Mouse (Mus musculus): ENCODE measurements around the gene Gpalpp1. TPM values are rescaled to one million over a fixed set of nuclear protein-coding genes. Genes with fewer than 3 reads are reported as not detected.
A peak's percentile ranks its signal among the peaks of the same experiment; 100 is the strongest.

Gpalpp1 gene
- total RNA-seq, 2 experiments from 2014 or later, result 23.4 to 23.9 TPM

- DNase-seq (ENCODE audit: low spot score in 2 of 2), result no peak
Measured at GRCm38 (mm10) chr14:76118963-76119362, 8.4 kb upstream of the Gpalpp1 start.

GRCm38 (mm10) chr14:76115744-76116143, 5.2 kb upstream of the Gpalpp1 start:
- no peak for DNase-seq (ENCODE audit: low spot score in 2 of 2)

DNA sequence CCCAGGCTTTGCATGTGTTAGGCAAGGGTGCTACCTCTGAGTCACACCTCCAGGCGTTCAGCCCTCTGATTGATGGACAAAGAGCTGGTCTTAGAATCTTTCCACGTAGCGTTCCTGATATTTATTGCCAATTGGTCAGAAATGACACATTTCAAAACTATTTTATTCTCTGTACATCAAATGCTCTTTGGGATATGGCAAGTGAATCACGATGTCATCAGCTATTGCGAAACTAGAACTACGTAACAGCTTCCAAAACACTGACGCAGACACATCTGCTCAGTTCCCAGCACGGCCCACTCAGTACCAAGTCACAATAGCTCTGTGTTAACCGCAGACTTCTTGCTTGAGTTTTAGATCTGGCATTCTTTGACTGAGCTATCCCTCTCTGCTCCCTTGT, 11.0 kb downstream of the Gpalpp1 start:
- no peak for DNase-seq (ENCODE audit: low spot score in 2 of 2)

DNA sequence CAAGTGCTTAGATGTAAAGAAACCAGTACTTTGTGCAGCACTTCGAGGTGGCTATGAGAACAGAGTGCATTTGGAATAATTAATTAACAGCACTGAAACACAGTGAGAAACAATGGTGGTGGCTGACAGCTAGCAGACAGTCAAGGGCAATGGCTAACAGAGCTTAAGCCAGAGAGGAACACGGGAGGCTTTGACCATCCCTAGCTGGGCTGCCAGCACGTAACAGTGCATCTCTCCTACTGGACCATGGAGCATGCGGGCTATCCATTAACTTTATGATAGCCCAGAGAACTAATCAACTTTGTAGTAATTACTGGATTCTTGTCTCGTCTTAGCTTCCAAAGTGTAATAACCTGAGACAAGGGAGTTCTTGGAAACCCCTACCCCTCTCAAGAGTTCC, 12.7 kb downstream of the Gpalpp1 start:
- no peak for DNase-seq (ENCODE audit: low spot score in 2 of 2)

- no peak for DNase-seq (ENCODE audit: low spot score in 2 of 2)
Measured at GRCm38 (mm10) chr14:76097244-76097643, 13.3 kb downstream of the Gpalpp1 start.

- no peak for DNase-seq (ENCODE audit: low spot score in 2 of 2)
Measured at GRCm38 (mm10) chr14:76084188-76084587, 26.4 kb downstream of the Gpalpp1 start.

- no peak for DNase-seq (ENCODE audit: low spot score in 2 of 2)
Measured at GRCm38 (mm10) chr14:76082086-76082636, 28.4 kb downstream of the Gpalpp1 start.

DNA sequence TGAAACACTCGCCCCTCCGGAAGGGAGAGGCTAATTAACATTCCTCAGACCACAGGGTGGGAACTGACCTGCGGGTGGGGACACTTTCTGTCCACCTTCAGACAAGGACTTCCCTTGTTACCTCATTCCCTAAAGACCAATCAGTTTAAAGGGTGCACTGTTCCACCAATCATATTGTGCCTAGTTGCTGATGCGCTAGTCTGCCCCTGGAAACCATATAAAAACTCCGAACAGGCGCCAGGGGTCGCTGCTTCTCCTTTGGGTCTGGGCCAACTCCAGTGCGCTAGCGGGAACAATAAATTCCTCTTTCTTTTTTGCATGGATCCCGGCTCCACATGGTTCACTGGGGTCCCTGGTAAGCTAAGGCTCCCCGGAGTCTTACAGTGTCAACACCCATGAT, 29.1 kb downstream of the Gpalpp1 start:
- no peak for DNase-seq (ENCODE audit: low spot score in 2 of 2)

DNA sequence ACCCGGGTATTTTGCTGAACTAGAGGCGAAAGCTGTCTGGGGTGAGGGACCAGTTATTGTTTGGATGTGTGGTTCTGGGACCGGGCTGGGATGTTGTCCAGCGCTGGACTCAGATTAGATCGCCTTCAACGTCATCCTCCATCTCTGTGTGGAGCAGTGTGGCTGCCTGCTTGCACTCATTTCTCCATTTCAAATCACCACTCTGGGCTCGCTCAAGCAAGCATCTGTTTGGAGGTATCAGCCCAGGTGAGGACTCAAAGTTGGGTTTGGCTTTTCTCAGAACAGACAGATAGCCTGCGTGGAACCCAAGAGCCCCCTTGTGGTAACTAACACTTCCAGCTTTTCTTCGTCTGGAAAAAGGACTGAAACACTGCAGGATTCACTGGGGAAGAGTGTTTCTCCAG, 33.5 kb downstream of the Gpalpp1 start:
- peak; percentile 53 to 68 for DNase-seq (ENCODE audit: low spot score in 2 of 2)

GRCm38 (mm10) chr14:76076602-76077001, 34.0 kb downstream of the Gpalpp1 start:
- peak in 1 of 2 experiments; percentile 12 for DNase-seq (ENCODE audit: low spot score in 2 of 2)

DNA sequence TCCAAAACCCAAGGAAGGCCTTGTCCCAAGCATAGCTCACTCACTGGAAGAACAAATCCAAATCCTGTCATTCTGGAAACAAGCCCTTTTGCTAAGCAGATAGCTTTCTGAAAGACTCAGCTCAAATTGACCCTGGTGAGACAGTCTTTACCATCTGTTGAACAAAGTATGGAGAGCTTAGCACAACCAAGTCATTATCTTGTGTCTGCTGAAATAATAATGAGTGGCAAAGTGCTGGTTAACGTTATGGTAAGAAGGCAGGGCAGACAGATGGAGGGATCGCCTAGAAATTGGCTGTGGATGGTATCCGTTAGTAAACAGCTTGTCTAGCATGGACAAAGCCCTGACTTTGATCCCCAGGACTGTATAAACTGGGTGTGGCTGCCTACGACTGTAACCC, 34.8 kb downstream of the Gpalpp1 start:
- no peak for DNase-seq (ENCODE audit: low spot score in 2 of 2)

DNA sequence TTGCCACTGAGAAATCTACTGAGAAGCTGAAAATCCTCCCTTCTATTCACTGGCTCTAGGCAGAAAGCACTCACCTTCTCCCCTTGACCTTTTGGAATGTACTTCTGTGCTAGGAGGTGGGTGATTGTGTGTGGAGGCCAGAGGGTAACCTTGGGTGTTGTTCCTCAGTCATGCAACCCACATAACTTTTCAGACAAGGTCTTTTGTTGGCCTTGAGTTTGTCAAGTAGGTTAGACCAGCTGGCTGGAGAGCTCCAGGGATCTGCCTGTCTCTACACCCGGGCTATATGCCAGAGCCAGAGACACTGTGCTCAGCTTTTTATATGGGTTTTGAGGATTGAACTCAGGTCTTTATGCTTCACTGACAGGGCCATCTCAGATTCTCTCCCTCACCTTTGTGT, 36.4 kb downstream of the Gpalpp1 start:
- DNase-seq (ENCODE audit: low spot score in 2 of 2), result no peak

GRCm38 (mm10) chr14:76072626-76073025, 37.9 kb downstream of the Gpalpp1 start:
- no peak for DNase-seq (ENCODE audit: low spot score in 2 of 2)

DNA sequence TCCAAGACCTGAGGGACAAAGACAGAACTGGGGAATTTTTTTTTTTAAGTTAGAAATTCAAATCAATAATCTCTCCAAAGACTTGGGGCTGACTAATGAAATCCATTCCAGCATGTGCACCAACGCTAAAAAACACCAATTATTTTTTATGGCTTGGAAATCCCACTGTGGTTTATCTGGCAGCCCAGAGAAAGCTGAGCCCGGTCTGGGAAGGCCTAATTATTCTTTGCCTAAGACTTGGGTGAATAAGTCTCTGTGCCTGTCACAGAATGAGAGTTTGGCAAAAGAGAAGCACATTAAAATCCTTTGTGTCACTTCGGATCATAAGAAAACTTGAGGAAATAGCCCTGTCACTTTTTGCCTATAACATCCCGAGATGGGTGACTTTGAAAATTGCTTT, 41.3 kb downstream of the Gpalpp1 start:
- no peak for DNase-seq (ENCODE audit: low spot score in 2 of 2)

DNA sequence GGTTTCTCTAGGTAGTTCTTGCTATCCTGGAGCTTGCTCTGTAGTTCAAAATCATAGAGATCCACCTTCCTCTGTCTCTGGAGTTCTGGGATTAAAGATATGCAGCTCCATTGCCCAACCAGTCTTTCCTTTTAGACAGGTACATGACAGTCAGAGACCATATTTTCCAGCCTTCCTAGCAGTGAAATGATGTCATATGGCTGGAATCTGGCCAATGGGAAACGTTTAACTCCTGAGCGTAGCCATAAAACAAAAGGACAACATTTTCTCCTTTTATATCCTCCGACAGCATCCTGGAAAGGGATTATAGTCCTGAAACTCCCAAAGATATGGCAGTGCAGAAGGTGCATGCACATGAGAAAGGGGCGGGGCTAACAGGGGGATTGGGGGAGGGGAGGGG, 42.3 kb downstream of the Gpalpp1 start:
- DNase-seq (ENCODE audit: low spot score in 2 of 2), result no peak

DNA sequence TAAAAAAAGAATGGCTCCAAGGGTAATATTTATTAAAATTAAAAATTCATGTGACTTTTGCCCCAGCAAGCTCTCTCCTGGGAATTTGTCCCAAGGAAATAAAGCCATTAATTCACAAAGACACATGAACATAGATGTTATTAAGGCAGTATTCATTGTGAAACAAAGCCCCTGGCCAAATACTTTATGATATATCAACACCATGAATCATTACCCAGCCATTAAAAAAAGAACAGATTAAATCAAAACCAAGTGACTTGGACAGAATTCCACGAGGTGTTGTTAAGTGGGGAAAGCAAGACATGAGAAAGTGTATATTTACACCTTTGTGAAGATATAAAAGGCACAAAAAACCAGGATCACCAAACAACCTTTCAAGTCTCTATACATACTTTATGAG, 43.3 kb downstream of the Gpalpp1 start:
- no peak for DNase-seq (ENCODE audit: low spot score in 2 of 2)

GRCm38 (mm10) chr14:76059441-76059840, 51.1 kb downstream of the Gpalpp1 start:
- no peak for DNase-seq (ENCODE audit: low spot score in 2 of 2)

GRCm38 (mm10) chr14:76053726-76054125, 56.8 kb downstream of the Gpalpp1 start:
- DNase-seq (ENCODE audit: low spot score in 2 of 2), result no peak

DNA sequence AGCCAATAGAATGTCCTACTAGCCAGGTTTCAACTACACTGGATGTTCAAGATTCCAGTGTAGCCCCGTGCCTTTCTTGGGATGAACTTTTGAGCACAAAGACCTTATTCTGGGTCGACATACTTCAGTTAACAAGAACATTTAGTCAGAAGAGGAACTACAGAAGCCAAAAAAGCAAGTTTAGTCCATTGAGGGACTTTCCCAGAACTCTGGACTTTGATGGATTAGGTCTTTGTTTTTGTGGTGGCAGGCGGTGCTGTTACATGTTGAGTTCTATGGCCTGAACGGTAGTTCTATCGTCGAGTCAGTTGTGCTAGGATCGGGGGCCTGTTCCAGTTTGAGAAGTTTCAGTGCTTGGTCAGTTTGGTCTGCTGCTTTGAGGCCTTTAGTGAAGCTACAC, 58.6 kb downstream of the Gpalpp1 start:
- no peak for DNase-seq (ENCODE audit: low spot score in 2 of 2)

DNA sequence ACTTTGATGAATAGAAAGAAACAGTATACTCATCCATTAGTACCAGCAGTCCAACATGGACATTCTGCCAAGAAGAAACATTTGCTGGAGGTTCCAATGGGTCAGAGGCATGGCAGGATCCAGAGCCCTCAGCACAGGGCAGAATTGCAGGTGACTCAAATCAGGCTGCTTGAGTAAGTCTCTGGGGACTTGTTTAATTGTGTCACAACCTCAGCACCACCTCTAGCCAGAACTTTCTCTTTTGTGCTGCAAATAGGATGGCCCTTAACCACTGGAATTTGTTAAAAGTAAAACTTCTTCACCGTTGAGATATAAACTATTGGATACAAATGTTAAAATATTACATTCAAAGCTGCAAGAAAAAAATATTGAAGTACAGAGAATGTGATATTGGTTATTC, 64.8 kb downstream of the Gpalpp1 start:
- DNase-seq (ENCODE audit: low spot score in 2 of 2), result no peak

DNA sequence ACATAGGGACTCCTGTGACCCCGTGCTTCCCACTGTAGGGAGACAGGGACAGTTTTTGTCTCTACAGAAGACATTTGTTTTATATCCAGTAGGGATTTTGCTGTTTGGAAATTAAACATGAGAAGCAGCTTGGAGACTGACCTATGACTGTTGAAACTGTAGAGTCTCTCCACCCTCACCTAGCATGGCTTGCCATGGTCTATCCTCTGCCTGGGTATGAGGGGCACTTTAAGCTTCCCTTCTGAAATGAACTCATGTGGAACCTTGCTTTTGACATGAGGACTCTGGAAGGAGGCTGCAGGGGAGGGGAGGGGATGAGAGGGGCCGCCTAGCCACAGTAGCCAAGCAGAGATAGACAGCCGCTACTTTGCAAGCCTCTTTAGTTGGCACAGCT, 66.4 kb downstream of the Gpalpp1 start:
- no peak for DNase-seq (ENCODE audit: low spot score in 2 of 2)

DNA sequence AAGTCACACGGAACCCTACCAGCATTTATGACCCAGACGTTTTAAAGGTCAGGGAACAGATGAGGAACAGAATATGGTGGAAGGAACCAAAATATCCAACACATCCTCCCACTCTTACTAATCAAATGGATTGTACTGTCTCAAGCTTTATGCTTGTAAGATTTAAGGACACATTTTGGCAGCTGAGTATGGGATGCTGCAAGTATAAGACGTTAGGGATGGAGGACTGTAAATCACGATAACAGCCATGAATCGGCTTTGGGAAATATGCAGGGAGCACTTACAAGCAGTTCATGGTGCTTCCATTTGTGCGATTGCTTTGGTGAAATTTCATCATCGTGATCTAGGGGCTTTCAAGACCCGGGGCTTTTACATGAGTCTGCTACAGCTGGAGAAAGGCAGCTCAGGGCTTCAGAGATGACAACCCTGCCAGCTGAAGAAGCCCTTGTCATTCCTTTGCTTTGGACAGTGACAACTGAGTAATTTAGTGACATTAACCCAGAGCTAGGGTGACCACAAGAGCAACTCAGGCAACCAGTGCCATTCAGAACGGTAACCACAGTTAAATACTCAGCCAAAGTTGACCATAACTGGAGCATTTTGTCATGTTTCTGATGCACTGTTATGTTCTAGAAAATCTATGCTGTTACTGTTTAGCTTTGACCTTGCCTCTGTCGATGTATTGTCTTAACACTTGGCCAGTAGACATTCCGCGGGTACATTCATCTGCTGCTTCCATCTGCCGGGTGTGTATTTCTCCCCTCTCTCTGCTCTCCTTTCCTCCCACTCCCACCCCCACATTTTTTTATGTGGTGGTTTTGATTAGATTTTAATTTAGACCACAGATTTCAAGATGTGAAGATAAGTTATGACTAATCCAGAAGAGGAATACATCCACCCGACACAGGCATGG, 67.1 kb downstream of the Gpalpp1 start:
- peak in 1 of 2 experiments; percentile 13 for DNase-seq (ENCODE audit: low spot score in 2 of 2)
